Mouse (Mus musculus) layer of hippocampus, adult 18-20 months (tissue): ENCODE measurements around the gene Adh6a. TPM values are rescaled to one million over a fixed set of nuclear protein-coding genes. Genes with fewer than 3 reads are reported as not detected.

Experiments used
- DNase-seq, 2 experiments: peaks; one replicate each; pipeline ENCODE4 v3.0.0; 2022; ENCODE audit warnings: low spot score in 2 of 2
- long read RNA-seq: library from polyadenylated mRNA; stranded (forward); transcript quantifications from one replicate; pipeline ENCODE4 v2.0.0, GENCODE M21; 2021
- total RNA-seq, 2 experiments: library from RNA; stranded (reverse); gene quantifications; 2 replicates each; pipeline ENCODE4 v1.2.3; 2021

The Adh6a gene
- total RNA-seq, result not detected
- long read RNA-seq, result 0 reads

- no peak for DNase-seq
These were observed at the start of gene Adh6a for GRCm38 (mm10) chr3:138312965-138313364. TSS of gene Adh6a (plus strand) at chr3:138313286.

- DNase-seq, result peak in 1 of 2 experiments; percentile 19
These were observed 48.4 kb upstream of the Adh6a start for GRCm38 (mm10) chr3:138264648-138265047.

GRCm38 (mm10) chr3:138270507-138270906 is 42.6 kb upstream of the Adh6a start:
- DNase-seq, result no peak

GRCm38 (mm10) chr3:138271297-138271696 is 41.8 kb upstream of the Adh6a start:
- no peak for DNase-seq

GRCm38 (mm10) chr3:138273080-138273479 is 40.0 kb upstream of the Adh6a start:
- no peak for DNase-seq

GRCm38 (mm10) chr3:138275100-138275499 is 38.0 kb upstream of the Adh6a start:
- no peak for DNase-seq

- DNase-seq, result no peak
These were observed 30.5 kb upstream of the Adh6a start for GRCm38 (mm10) chr3:138282556-138282955.

- DNase-seq, result no peak
These were observed 29.3 kb upstream of the Adh6a start for GRCm38 (mm10) chr3:138283831-138284230.

GRCm38 (mm10) chr3:138285986-138286385 is 27.1 kb upstream of the Adh6a start:
- DNase-seq, result no peak

GRCm38 (mm10) chr3:138287686-138288085 is 25.4 kb upstream of the Adh6a start:
- no peak for DNase-seq

- DNase-seq, result no peak
These were observed 22.4 kb upstream of the Adh6a start for GRCm38 (mm10) chr3:138290672-138291071.

- DNase-seq, result no peak
These were observed 21.5 kb upstream of the Adh6a start for GRCm38 (mm10) chr3:138291529-138292117.

GRCm38 (mm10) chr3:138293298-138293895 is 19.7 kb upstream of the Adh6a start:
- DNase-seq, result no peak

GRCm38 (mm10) chr3:138300130-138300529 is 13.0 kb upstream of the Adh6a start:
- no peak for DNase-seq

- DNase-seq, result no peak
These were observed 10.4 kb upstream of the Adh6a start for GRCm38 (mm10) chr3:138302676-138303075.

GRCm38 (mm10) chr3:138303771-138304488 is 9.2 kb upstream of the Adh6a start:
- no peak for DNase-seq

GRCm38 (mm10) chr3:138304489-138304871 is 8.6 kb upstream of the Adh6a start:
- DNase-seq, result no peak

- DNase-seq, result peak; percentile 13 to 55
These were observed 7.4 kb upstream of the Adh6a start for GRCm38 (mm10) chr3:138305486-138306289.

GRCm38 (mm10) chr3:138306290-138306683 is 6.8 kb upstream of the Adh6a start:
- DNase-seq, result no peak

GRCm38 (mm10) chr3:138309910-138310309 is 3.2 kb upstream of the Adh6a start:
- DNase-seq, result no peak

GRCm38 (mm10) chr3:138311015-138311414 is 2.1 kb upstream of the Adh6a start:
- DNase-seq, result no peak
